Mouse (Mus musculus) heart, embryonic 15.5 days (tissue): ENCODE measurements around the gene Ms4a8a. TPM values are rescaled to one million over a fixed set of nuclear protein-coding genes. Genes with fewer than 3 reads are reported as not detected.

Source experiments
- polyA plus RNA-seq: library from polyadenylated mRNA; unstranded; fragments of >200 nt; fragmentation: Nextera tagmentation; extraction: Ambion mirVana; gene quantifications from 2 replicates; pipeline ENCODE4 v1.2.1, GENCODE M21; 2015

The Ms4a8a gene
- polyA plus RNA-seq, 1 experiment from 2014 or later, result 0.11 TPM

Other genes starting within 250 kb of the Ms4a8a start
- 0.30 and 0.99 TPM in 2 replicates for gene Slc15a3, start 241.4 kb downstream of the Ms4a8a start, polyA plus RNA-seq
- 40.8 and 48.7 TPM in 2 replicates for gene Tmem132a, start 211.2 kb downstream of the Ms4a8a start, polyA plus RNA-seq
- gene Tmem109, start 199.1 kb downstream of the Ms4a8a start, polyA plus RNA-seq, result 93.2 and 106 TPM in 2 replicates
- 29.4 and 31.2 TPM in 2 replicates for gene Prpf19, start 185.9 kb downstream of the Ms4a8a start, polyA plus RNA-seq
- not detected in 2 replicates for gene Zp1, start 160.5 kb downstream of the Ms4a8a start, polyA plus RNA-seq
- gene Ptgdr2, start 143.9 kb downstream of the Ms4a8a start, polyA plus RNA-seq, result 0.06 and 0.25 TPM in 2 replicates
- gene Ccdc86, start 131.8 kb downstream of the Ms4a8a start, polyA plus RNA-seq, result 15.3 and 17.0 TPM in 2 replicates
- gene Ms4a10, start 106.4 kb downstream of the Ms4a8a start, polyA plus RNA-seq, result not detected in 2 replicates
- not detected in 2 replicates for gene Ms4a15, start 87.9 kb downstream of the Ms4a8a start, polyA plus RNA-seq
- not detected in 2 replicates for gene Ms4a18, start 63.1 kb downstream of the Ms4a8a start, polyA plus RNA-seq
- not detected in 2 replicates for gene 1700017D01Rik, start 49.8 kb upstream of the Ms4a8a start, polyA plus RNA-seq
- not detected in 2 replicates for gene 1700025F22Rik, start 84.2 kb upstream of the Ms4a8a start, polyA plus RNA-seq
- gene Ms4a13, start 115.6 kb upstream of the Ms4a8a start, polyA plus RNA-seq, result not detected in 2 replicates
- not detected in 2 replicates for gene Ms4a12, start 151.3 kb upstream of the Ms4a8a start, polyA plus RNA-seq
- not detected in 2 replicates for gene Ms4a1, start 185.1 kb upstream of the Ms4a8a start, polyA plus RNA-seq
- not detected in 2 replicates for gene Ms4a5, start 202.8 kb upstream of the Ms4a8a start, polyA plus RNA-seq
- 0.05 TPM in 2 replicates for gene Ms4a14, start 233.4 kb upstream of the Ms4a8a start, polyA plus RNA-seq